Mouse (Mus musculus): Measurements from ENCODE around the gene Spint3. TPM values are rescaled to one million over a fixed set of nuclear protein-coding genes. Genes with fewer than 3 reads are reported as not detected.
"Not testable (repeated sequence)": the region's sequence is repeated elsewhere in the genome, so short reads cannot be mapped to it uniquely, and the experiment has no call there.

Gene Spint3
- not detected for total RNA-seq (2021)
- long read RNA-seq, experiment 1 = 0 reads
- long read RNA-seq, experiment 2 = 0 reads

DNA sequence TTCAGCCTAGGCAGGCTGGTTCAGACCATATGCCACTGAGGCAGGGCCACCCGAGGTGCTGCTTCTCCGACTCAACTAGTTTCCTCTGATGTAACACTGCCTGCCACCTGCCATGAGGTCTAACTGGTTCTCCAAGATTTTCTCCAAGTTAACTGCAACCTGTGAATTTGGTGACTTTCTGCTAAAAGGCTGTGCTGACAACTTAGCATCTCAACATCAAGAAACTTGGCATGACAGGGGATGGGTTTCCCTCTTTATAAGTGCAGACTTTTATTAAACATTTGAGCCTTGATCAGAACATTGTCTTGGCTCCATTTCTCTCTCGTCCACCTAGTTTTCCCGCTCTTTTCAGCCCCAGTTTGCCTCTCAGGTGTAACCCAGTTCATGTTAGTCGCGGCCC is at the start of gene Spint3:
Spint3 (minus strand) TSS at position 101 of the 400 bp plus-strand sequence.
- DNase-seq; intact Hi-C loops (cut with DNase I; ENCODE audit: low total_unique reads): not testable (repeated sequence)

DNA sequence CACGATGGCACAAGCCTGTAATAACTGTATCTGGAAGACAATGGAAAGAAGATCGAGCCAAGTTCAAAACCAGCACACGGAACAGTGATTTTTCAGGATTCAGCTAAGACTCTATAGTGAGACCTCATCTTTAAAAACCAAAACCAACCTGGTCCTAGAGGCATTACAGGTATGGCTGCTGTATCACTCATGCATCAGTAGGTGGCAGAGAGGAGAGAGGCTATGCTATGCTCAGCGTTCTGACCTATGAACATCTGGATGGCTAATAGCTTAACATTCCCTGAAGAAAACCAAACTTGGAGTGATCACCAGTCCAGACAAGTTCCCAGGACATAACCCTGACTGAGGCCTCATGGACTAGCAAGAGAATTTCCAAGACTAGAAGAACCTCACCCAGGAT is 48.5 kb upstream of the Spint3 start:
- intact Hi-C loops (cut with DNase I; ENCODE audit: low total_unique reads) = no loop called here
- DNase-seq = no peak

DNA sequence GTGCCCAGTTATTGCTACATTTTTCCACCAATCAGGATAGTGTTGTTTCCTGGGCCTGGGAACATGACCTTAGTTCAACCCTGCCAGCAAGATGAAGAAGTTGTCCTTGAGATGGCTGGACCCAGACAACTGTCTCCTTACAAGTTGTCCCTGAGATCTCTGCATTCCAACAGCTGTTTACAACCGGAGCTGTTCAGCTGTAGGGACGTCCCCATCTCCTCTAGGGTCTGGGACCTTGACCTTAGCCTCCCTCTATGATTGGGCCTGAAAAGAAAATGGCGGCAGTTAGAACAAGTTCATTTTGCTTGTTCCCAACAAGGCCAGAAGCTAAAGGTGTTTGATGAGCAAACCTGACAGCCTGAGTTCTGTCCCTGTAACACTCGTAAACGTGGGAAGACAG is 45.8 kb upstream of the Spint3 start:
- DNase-seq = no peak

DNA sequence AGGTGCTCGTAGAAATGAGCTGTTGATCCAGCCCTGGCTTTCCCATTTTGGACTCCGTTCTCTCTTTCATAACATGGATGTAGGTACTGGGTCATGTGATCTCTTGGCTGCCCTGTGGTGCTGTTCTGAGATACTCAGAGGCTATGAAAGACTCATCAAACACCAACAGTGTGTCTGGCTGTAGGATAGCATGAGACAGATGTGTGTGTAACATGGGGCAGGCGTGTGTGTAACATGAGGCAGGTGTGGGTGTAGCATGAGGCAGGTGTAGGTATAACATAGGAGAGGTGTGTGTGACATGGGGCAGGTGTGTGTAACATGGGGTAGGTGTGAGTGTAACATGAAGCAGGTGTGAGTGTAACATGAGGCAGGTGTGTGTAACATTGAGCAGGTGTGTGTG is 42.1 kb upstream of the Spint3 start:
- intact Hi-C loops (cut with DNase I; ENCODE audit: low total_unique reads) = no loop called here
- no peak for DNase-seq

More for the DNA sequence above, 45.8 kb upstream of the Spint3 start:
- intact Hi-C loops (cut with DNase I; ENCODE audit: low total_unique reads) = no loop called here

- intact Hi-C loops (cut with DNase I; ENCODE audit: low total_unique reads) = not testable (repeated sequence)
- peak; percentile 31 for DNase-seq
These were observed 40.2 kb upstream of the Spint3 start, which contains the start of the genes Wfdc6b and Wfdc8 for GRCm38 (mm10) chr2:164613471-164613870. TSS of gene Wfdc6b (plus strand) at chr2:164613522. TSS of gene Wfdc8 (minus strand) at chr2:164613626.

GRCm38 (mm10) chr2:164608781-164609180 is 35.5 kb upstream of the Spint3 start:
- no peak for DNase-seq
- intact Hi-C loops (cut with DNase I; ENCODE audit: low total_unique reads) = no loop called here

DNA sequence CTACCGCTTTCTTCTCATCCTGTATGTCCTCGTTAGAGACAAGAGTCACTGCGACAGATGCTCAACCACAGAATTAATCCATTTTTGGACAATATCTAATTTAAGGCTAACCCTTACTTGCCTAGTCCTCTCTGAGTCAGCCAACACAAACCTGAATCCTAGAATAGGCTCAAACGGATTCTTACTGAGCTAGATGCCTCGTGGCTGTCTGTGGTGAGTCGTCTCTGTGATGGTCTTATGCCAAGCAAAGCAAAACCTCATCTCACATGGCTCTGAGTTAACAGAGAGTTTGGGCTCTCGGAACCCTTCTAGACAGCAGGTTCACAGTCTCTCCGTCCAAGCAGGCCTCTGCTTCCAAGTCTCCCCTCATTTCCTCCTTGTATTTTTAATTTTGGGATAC is 31.2 kb upstream of the Spint3 start:
- intact Hi-C loops (cut with DNase I; ENCODE audit: low total_unique reads) = no loop called here
- DNase-seq = no peak

- intact Hi-C loops (cut with DNase I; ENCODE audit: low total_unique reads) = no loop called here
- DNase-seq = no peak
These were observed 30.2 kb upstream of the Spint3 start for GRCm38 (mm10) chr2:164603482-164603881.

- intact Hi-C loops (cut with DNase I; ENCODE audit: low total_unique reads) = no loop called here
- no peak for DNase-seq
These were observed 26.9 kb upstream of the Spint3 start for GRCm38 (mm10) chr2:164600179-164600578.

- DNase-seq = no peak
- intact Hi-C loops (cut with DNase I; ENCODE audit: low total_unique reads) = no loop called here
These were observed 20.2 kb upstream of the Spint3 start, which contains the start of gene Eppin for GRCm38 (mm10) chr2:164593494-164593893. TSS of gene Eppin (minus strand) at chr2:164593594.

GRCm38 (mm10) chr2:164592014-164592413 is 18.8 kb upstream of the Spint3 start:
- intact Hi-C loops (cut with DNase I; ENCODE audit: low total_unique reads) = no loop called here
- no peak for DNase-seq

DNA sequence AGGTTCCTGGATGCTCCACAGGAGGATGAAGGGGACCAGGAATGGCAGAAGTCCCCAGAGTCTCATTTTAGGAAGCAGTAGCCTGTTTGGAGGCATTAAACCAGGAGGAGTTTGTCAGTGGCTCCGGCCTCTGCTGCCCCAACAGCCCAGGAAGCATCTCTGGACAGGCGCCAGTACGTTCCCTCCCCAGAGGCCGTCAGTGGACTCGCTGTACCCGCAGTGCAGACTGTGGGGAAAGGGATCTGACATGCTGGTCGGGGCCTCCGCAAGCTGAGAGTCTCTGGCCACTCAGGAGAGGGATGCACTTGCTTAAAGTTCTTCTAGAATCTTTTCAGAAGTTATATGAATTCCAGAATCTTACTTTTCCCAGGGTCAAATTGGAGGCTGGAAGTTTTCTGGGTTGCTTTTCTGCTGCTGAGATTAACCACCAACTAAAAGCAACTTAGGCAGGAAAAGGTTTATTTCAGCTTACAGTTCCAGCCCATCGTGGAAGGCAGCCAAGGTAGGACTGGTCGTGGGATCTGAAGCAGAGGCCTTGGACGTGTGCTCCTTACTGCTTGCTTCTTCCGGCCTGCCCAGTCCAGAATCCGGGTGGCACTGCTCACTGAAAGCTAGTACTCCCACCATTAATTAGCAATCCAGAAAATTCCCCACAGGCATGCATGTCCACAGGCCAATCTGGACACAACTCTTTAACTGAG is 11.9 kb upstream of the Spint3 start, which contains the start of gene Wfdc6a:
Wfdc6a (minus strand) TSS at position 423 of the 701 bp plus-strand sequence.
- intact Hi-C loops (cut with DNase I; ENCODE audit: low total_unique reads) = not testable (repeated sequence)

DNA sequence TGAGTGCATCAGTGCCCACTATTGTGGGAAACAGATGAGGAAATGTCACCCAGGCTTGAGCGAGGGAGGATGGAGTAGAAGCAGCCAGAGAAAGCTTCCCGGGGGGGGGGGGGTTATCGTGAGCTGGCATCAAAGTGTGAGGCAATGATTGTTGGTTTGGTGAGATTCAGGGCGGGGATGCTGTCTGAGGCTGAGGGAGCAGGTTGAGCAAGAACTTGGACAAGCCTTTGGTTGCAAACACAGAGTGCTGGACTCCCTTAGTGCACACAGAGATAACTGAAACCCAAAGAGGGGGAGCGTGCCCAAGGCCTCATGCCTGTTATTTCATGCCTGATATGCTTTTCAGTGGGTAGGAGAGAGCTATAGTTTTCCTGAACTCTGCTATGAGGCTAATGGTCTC is 5.8 kb downstream of the Spint3 start:
- intact Hi-C loops (cut with DNase I; ENCODE audit: low total_unique reads) = no loop called here

More for the DNA sequence above, 11.9 kb upstream of the Spint3 start, which contains the start of gene Wfdc6a:
- DNase-seq = peak; percentile 14

DNA sequence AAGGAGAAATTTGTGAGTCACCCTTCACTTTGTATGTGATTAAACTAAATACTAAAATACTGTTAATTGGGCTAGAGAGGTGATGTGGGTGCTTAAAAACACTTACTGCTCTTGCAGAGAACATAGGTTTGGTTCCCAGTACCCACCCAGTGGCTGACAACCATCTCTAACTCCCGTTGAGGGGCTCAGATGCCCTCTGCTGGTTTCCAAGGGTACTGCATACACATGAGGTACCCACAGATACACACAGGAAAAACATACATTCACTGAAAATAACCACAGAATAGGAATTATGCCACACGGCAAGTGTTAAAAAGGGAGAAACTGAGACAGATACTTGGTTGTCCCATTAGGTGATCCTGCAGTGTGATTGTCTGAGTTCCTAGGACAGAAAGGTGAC is 6.3 kb downstream of the Spint3 start:
- intact Hi-C loops (cut with DNase I; ENCODE audit: low total_unique reads) = no loop called here

More for the DNA sequence above, 5.8 kb downstream of the Spint3 start:
- no peak for DNase-seq

GRCm38 (mm10) chr2:164564346-164564745 is 8.9 kb downstream of the Spint3 start:
- intact Hi-C loops (cut with DNase I; ENCODE audit: low total_unique reads) = no loop called here
- no peak for DNase-seq

More for the DNA sequence above, 6.3 kb downstream of the Spint3 start:
- no peak for DNase-seq

GRCm38 (mm10) chr2:164563339-164564038 is 9.8 kb downstream of the Spint3 start:
- peak; percentile 24 for DNase-seq
- intact Hi-C loops (cut with DNase I; ENCODE audit: low total_unique reads) = no loop called here

- intact Hi-C loops (cut with DNase I; ENCODE audit: low total_unique reads) = no loop called here
- no peak for DNase-seq
These were observed 10.7 kb downstream of the Spint3 start, which contains the start of gene Wfdc2 for GRCm38 (mm10) chr2:164562391-164563188. TSS of gene Wfdc2 (plus strand) at chr2:164562413.

DNA sequence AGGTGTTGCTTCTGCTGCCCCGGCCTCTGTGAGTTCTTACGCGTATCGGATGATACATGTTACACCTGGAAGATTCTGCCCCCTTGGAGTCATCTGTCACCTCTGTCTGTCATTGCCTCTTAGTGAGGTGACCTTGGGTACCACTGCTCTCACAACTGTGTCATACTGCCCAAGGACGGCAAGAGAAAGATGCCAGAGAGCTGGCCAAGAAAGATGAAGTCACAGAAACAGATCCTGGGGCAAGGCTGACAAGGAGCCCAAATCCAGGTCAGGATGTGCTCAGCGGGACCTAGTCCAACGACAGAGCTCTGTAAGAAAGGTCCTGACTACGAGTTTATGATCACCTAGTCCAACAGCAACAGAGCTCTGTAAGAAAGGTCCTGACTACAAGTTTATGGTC is 13.2 kb downstream of the Spint3 start:
- DNase-seq = no peak
- intact Hi-C loops (cut with DNase I; ENCODE audit: low total_unique reads) = no loop called here

- DNase-seq = no peak
- intact Hi-C loops (cut with DNase I; ENCODE audit: low total_unique reads) = no loop called here
These were observed 14.1 kb downstream of the Spint3 start for GRCm38 (mm10) chr2:164558991-164559645.
